Mouse (Mus musculus) left cerebral cortex, adult 2 months (tissue): ENCODE measurements at regions not wholly inside any gene's neighbourhood (a gene's known extent, or its start where the extent isn't known, plus 50 kb on each side); places are given as distances from the start of the nearest gene placed in this dataset.

Source experiments
- DNase-seq, 2 experiments: peaks; one replicate each; pipeline ENCODE4 v3.0.0; 2021 to 2022; ENCODE audit warnings: low spot score in 2 of 2, mixed read lengths in 1 of 2; ENCODE audit errors: extremely low spot score in 1 of 2
- H3K27ac ChIP-seq: fragments of 200-600 bp; 2 replicates; pipeline ENCODE4 v1.8.1; 2022
- H3K4me3 ChIP-seq: fragments of 200-600 bp; 2 replicates; pipeline ENCODE4 v1.8.1; 2022
- CTCF ChIP-seq: fragments of 200-600 bp; IDR thresholded peaks from 2 replicates; pipeline ENCODE4 v1.8.1; 2022; ENCODE audit warnings: antibody characterized with exemption, mild to moderate bottlenecking, moderate library complexity
- intact Hi-C: fragments of 180-260 bp; cut with DNase I; formaldehyde crosslinking; loops from one replicate; pipeline ENCODE4 v1.15.1; 2025

GRCm38 (mm10) chr10:14952899-14953478 lies 235.0 kb upstream of the Gje1 start:
- H3K27ac ChIP-seq, result no peak overlapping the region
- no peak for DNase-seq
- no peak for TF ChIP-seq CTCF
- no peak overlapping the region for H3K4me3 ChIP-seq
- intact Hi-C loops, result no loop called here

- TF ChIP-seq CTCF, result no peak
- no peak for DNase-seq
- no peak overlapping the region for H3K4me3 ChIP-seq
- H3K27ac ChIP-seq, result no peak overlapping the region
- intact Hi-C loops, result no loop called here
Observed at GRCm38 (mm10) chr10:14941875-14942274, 223.9 kb upstream of the Gje1 start.
